Mouse (Mus musculus) erythroblast, embryonic 14.5 days (primary cell): ENCODE measurements around the gene Ccr7. TPM values are rescaled to one million over a fixed set of nuclear protein-coding genes. Genes with fewer than 3 reads are reported as not detected.

Experiments
- H3K27me3 ChIP-seq: 2 replicates; pipeline ENCODE4 v1.6.1; 2012; ENCODE audit warnings: inconsistent platforms; ENCODE audit not compliant: control insufficient read depth
- H3K36me3 ChIP-seq: 2 replicates; pipeline ENCODE4 v1.6.1; 2012; ENCODE audit warnings: mild to moderate bottlenecking, inconsistent platforms; ENCODE audit not compliant: control insufficient read depth
- H3K4me1 ChIP-seq: 2 replicates; pipeline ENCODE4 v1.6.1; 2012; ENCODE audit warnings: inconsistent platforms; ENCODE audit not compliant: control insufficient read depth
- H3K4me3 ChIP-seq: replicated peaks from 2 replicates; pipeline ENCODE3; 2012; ENCODE audit warnings: moderate library complexity, mild to moderate bottlenecking, inconsistent platforms
- H3K9me3 ChIP-seq: 2 replicates; pipeline ENCODE4 v1.6.1; 2012; ENCODE audit warnings: low read length, inconsistent platforms, mixed read lengths; ENCODE audit not compliant: control insufficient read depth
- GATA1 ChIP-seq: IDR thresholded peaks from 2 replicates; pipeline ENCODE4 v1.6.1; 2012; ENCODE audit warnings: low read length, inconsistent platforms, mixed read lengths
- TAL1 ChIP-seq: IDR thresholded peaks from 3 replicates; pipeline ENCODE4 v1.6.1; 2012; ENCODE audit warnings: low read length, inconsistent platforms, mixed read lengths
- polyA plus RNA-seq: library from polyadenylated mRNA; stranded (reverse); fragments of >175 nt; gene quantifications from 2 replicates; pipeline ENCODE4 v1.2.3, GENCODE M21; 2012

The Ccr7 gene
- polyA plus RNA-seq, 1 experiment: not detected

DNA sequence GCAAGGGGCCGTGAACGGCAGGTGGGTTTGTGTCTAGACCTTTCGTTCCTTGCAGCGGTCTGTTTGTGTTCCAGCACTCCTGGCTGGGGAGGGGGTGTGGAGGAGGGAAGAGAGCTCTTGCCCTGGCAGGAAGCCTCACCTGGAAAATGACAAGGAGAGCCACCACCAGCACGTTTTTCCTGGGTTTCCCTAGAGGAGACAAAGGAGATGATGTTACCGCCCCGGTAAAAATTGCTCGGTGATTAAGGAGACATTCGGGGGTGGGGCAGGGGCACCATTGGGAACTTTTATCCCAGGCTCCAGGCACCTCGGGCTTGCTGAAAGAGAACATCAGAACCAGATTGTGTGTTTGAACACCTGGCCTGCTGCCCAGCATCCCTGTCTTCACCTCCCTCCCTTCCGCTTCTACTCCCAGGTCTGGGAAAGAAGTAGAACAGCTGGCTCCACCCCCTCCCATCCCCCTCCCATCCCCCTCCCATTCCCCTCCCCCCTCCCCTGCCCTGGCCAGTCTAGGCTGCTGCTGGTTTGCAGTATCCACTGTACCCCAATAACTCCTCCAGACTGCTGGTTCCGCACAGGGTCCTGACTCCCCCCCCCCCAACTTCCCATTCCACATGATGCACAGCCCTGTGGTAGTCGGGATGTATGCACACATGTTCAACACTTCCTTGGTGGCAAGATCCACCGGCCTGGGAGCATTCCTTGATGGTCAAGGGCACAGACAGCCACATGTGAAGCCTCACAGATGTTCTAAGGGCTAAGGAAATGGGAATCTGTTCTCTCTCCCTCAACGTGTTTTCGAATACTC lies 5.8 kb downstream of the Ccr7 start:
- no peaks in the 10 kb centered on the region for H3K4me1 ChIP-seq
- no peaks in the 10 kb centered on the region for H3K9me3 ChIP-seq
- peaks cover 17% of the 10 kb centered on the region for H3K27me3 ChIP-seq
- H3K36me3 ChIP-seq: no peaks in the 10 kb centered on the region
- TF ChIP-seq GATA1 (no peak), TAL1 (no peak)
- H3K4me3 ChIP-seq: no peak overlapping the region

DNA sequence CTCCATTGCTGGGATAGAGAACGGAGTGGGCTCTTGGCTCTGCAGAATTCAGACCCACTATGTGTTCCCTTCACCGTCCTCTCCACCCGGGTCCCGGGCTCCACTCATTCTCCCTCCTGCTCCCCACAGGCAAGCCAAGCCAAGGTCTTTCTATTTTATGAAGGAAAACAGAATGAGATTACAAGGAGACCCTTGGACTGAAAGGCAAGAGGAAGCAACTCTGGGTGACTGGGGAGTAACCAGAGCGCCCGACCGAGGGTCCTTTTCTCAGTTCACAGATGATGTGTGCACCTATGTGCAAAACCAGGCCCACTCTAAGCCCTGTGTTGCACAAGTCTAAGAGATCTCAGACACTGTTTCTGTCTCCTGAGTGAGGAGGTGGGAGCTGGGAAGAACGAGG lies 6.5 kb downstream of the Ccr7 start:
- no peaks in the 10 kb centered on the region for H3K36me3 ChIP-seq
- H3K4me1 ChIP-seq: no peaks in the 10 kb centered on the region
- peaks cover 20% of the 10 kb centered on the region for H3K27me3 ChIP-seq
- no peaks in the 10 kb centered on the region for H3K9me3 ChIP-seq
- H3K4me3 ChIP-seq: no peak overlapping the region
- TF ChIP-seq GATA1: no peak
- TF ChIP-seq TAL1: no peak

DNA sequence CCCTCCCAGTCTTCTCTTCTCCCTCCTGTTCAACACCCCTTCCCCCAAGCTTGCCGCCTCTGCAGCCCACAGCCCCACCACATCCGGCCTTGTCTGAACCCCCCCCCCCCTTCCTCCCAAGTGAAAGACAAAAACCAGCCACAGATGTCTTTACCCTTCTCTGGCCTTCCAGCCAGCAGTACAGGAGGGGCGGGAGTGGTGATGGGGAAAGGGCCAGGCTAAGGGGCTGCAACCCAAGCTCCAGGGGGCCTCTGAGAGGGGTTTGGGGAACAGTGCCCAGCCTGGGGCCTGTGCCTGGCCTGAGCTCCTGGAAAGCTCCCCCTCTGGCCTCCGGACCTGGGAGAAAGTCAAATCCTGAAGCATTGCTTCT lies 7.0 kb downstream of the Ccr7 start:
- Histone ChIP-seq H3K9me3 (no peaks in the 10 kb centered on the region), H3K4me1 (no peaks in the 10 kb centered on the region), H3K27me3 (peaks cover 20% of the 10 kb centered on the region), H3K4me3 (no peak overlapping the region), H3K36me3 (no peaks in the 10 kb centered on the region)
- TF ChIP-seq TAL1: no peak
- TF ChIP-seq GATA1: no peak

DNA sequence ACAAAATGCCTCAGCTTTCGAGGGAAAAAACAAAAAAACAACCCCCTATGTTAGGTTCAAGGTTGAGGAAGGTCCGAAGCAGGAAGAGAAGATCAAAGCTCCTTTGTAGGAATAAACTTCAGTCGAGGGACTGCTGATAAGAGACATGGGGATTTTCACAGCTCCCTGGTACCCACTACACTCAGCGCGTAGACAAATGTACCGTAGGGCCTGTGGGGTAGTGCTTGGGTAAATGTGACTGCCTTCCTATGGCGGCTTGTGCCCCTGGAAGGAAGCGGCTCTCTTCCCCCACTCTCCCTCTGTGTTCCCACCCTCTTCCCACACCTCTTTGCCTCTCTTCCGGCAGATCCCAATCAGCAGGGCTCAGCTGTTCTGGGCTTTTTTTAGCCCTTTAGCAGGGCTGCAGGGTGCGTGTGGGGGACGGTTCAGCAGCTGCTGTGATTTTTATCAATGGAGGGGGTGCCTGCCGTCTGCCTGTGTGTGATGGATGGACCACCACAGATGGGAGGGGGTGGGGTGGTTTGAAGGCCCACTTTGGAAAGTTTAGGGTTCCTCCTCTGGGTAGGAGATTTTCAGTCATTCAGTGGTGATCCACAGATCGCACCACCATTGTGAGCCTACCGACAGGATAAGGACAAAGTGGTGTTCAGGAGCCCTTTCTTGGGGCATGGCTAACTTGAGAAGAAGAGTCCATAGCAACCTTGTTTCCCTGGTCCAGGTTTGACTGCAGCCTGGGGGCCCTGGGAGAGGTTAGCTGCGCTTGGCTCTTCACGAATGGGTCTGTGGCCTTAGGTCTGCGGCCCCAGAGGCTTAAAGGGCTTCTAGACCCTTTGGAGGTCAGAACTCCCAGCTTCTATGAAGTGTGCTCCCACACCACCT lies 7.6 kb downstream of the Ccr7 start:
- Histone ChIP-seq H3K9me3 (no peaks in the 10 kb centered on the region), H3K36me3 (no peaks in the 10 kb centered on the region), H3K4me1 (no peaks in the 10 kb centered on the region), H3K27me3 (peaks cover 20% of the 10 kb centered on the region), H3K4me3 (no peak overlapping the region)
- TF ChIP-seq TAL1 (no peak), GATA1 (no peak)

DNA sequence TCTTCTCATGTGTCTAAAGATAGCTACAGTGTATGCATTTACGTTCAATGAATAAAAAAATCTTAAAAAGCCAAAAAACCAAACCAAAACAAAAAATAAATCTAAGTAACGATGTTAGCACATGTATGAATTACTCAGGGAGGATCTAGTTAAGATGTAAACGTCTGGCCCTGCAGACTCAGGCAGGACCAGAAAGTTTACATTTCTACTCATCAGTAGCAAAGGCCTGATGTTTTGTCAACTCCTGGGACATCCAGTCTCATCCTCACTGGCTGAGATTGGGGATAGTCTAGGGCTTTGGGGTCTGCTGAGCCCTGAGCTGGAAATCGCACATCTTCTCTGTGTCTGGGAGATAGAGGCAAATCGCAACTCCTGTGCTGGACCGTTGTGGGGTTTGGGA lies 8.3 kb downstream of the Ccr7 start:
- Histone ChIP-seq H3K36me3 (no peaks in the 10 kb centered on the region), H3K9me3 (no peaks in the 10 kb centered on the region), H3K4me1 (no peaks in the 10 kb centered on the region), H3K27me3 (peaks cover 20% of the 10 kb centered on the region), H3K4me3 (no peak overlapping the region)
- TF ChIP-seq GATA1 (no peak), TAL1 (no peak)

DNA sequence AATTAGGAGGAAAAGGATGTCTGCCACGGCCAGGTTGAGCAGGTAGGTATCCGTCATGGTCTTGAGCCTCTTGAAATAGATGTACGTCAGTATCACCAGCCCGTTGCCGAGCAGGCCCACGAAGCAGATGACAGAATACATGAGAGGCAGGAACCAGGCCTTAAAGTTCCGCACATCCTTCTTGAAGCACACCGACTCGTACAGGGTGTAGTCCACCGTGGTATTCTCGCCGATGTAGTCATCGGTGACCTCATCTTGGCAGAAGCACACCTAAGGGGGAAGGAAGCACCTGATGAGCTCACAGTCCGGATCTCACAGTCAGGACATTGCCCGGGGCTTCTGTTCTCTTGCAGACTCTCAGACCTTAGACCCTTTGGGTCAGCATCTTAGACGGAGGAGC lies 9.1 kb downstream of the Ccr7 start:
- no peaks in the 10 kb centered on the region for H3K36me3 ChIP-seq
- TF ChIP-seq GATA1 (no peak), TAL1 (no peak)
- H3K27me3 ChIP-seq: peaks cover 17% of the 10 kb centered on the region
- H3K4me1 ChIP-seq: no peaks in the 10 kb centered on the region
- no peaks in the 10 kb centered on the region for H3K9me3 ChIP-seq
- no peak overlapping the region for H3K4me3 ChIP-seq

DNA sequence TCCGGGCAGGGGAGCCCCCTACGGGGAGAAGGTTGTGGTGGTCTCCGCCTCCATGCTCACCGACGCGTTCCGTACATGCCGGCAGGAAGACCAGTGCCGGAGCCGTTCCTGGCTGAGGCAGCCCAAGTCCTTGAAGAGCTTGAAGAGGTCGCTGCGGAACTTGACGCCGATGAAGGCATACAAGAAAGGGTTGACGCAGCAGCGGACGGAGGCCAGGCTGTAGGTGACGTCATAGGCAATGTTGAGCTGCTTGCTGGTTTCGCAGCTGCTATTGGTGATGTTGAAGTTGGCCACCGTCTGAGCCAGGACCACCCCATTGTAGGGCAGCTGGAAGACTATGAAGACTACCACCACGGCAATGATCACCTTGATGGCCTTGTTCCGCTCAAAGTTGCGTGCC lies 9.9 kb downstream of the Ccr7 start:
- TF ChIP-seq GATA1: no peak
- no peak for TF ChIP-seq TAL1
- peaks cover 17% of the 10 kb centered on the region for H3K27me3 ChIP-seq
- H3K4me1 ChIP-seq: no peaks in the 10 kb centered on the region
- no peaks in the 10 kb centered on the region for H3K36me3 ChIP-seq
- no peaks in the 10 kb centered on the region for H3K9me3 ChIP-seq
- H3K4me3 ChIP-seq: no peak overlapping the region

DNA sequence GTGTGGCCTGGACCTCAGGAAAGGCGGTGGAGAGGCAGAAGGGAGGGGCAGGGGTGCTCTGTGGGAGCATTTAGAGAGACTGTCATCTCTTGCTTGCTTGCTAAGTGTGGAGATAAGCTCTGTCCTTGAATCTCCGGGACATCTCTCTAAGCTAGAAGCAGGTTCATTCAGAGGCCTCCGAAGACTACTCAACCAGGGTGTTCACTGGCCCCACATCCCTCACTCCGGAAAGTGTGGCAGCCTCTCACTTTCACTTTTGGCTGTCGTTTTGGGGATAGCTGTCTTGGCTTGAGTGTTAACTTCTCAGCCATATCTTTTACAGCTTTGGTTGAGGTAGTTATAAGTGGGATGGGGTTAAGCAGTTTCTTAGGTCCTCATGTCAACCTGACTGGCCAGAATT lies 10.4 kb downstream of the Ccr7 start:
- Histone ChIP-seq H3K9me3 (no peaks in the 10 kb centered on the region), H3K36me3 (no peaks in the 10 kb centered on the region), H3K4me1 (no peaks in the 10 kb centered on the region), H3K27me3 (peaks cover 17% of the 10 kb centered on the region), H3K4me3 (no peak overlapping the region)
- no peak for TF ChIP-seq TAL1
- no peak for TF ChIP-seq GATA1

DNA sequence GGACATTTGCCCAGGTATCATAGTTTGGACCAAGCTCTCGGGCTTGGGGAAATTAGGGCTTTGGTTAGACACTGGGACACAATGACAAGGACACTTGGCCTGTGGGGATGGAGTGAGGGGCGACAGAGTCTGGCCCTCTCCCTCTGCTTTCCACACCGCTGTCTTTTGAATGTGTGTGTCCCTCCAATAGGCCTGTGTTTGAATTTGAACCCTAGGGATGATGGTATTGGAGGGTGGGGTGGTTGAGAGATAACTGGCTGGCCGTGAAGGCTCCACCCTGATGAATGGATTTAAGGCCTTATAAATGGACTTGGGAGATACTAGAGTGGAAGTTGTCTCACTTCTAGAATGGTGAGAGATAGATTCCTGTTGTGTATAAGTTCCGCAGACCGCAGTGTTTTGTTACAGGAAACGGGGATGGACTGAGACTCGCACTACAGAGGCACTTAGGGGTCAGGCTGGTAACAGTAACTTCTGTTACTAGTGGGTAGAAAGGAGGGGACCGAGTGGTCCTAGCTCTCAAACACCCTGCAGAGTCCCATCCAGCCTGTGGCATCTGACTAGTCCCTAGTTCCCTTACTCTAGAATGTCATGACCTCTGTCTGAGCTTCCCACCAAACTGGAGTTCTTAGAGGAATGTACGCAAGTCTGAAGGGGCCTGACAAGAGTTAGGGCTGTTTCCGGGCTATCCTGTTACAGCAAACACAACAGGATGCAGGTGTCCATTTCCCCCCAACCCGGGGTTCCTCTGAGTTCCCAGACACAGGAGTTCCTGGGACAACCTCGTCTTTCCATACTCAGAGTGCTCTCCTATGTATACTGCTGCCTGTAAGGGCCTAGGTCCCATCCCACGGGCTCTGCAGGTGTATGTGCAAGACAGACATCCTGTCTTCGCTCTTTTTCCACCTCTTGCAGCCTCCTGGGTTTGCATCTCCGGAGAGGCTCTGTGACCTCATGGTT lies 11.5 kb downstream of the Ccr7 start:
- Histone ChIP-seq H3K4me1 (no peaks in the 10 kb centered on the region), H3K27me3 (peaks cover 15% of the 10 kb centered on the region), H3K36me3 (no peaks in the 10 kb centered on the region), H3K4me3 (no peak overlapping the region), H3K9me3 (no peaks in the 10 kb centered on the region)
- no peak for TF ChIP-seq GATA1
- no peak for TF ChIP-seq TAL1
